Comparison of ENCODE assay signal across 33 mouse cellular contexts in the genomic region with DNA sequence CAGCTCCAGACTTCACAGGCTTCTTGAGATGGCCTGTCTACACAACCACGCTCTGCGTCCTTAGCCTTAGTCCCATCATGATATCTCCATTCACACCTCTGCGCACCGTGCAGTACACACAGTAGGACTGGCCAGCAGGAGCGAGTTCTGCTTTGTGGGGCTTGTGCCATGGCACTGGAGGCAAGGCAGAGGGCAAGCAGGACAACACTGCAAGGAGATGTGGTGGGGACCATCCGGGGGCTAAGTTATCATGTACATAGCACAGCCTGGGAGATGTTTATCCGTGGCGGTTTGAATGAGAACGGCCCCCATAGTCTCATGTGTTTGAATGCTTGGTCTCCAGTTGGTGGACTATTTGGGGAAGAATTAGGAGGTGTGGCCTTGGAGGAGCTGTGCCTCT. TPM values are rescaled to one million over a fixed set of nuclear protein-coding genes. Genes with fewer than 3 reads are reported as not detected.
"Had no signal": no experiment of that assay in that cellular context is flagged by ENCODE, and none has a peak within 500 bp of the region (broad histone marks: within the 10 kb centered on the region; RNA-seq: fewer than 3 reads in every experiment).

No protein-coding gene starts in this region.

- H3K36me3 ChIP-seq: neural tube, embryonic 13.5 days had no signal

- H3K9me3 ChIP-seq: limb, embryonic 10.5 days; limb, embryonic 12.5 days; limb, embryonic 13.5 days; limb, embryonic 15.5 days; liver, embryonic 12.5 days; liver, embryonic 13.5 days; liver, embryonic 15.5 days; lung, embryonic 15.5 days; midbrain, embryonic 10.5 days; midbrain, embryonic 12.5 days; midbrain, embryonic 13.5 days; neural tube, embryonic 12.5 days; neural tube, embryonic 13.5 days had no signal

- ATAC-seq: liver, embryonic 12.5 days; liver, postnatal 0 days; lung, postnatal 0 days; midbrain, embryonic 13.5 days; midbrain, embryonic 16.5 days had no signal

- H3K27ac ChIP-seq: left cerebral cortex, adult 2 months; limb, embryonic 10.5 days; limb, embryonic 12.5 days; limb, embryonic 13.5 days; limb, embryonic 15.5 days; liver, embryonic 12.5 days; liver, embryonic 13.5 days; liver, embryonic 14.5 days; liver, embryonic 15.5 days; lung, embryonic 15.5 days; midbrain, embryonic 10.5 days; midbrain, embryonic 12.5 days; midbrain, embryonic 13.5 days; neural tube, embryonic 12.5 days; neural tube, embryonic 13.5 days had no signal

- H3K9ac ChIP-seq: limb, embryonic 12.5 days; limb, embryonic 13.5 days; limb, embryonic 15.5 days; liver, embryonic 12.5 days; liver, embryonic 13.5 days; liver, embryonic 14.5 days; liver, embryonic 15.5 days; liver, postnatal 0 days; lung, embryonic 14.5 days; lung, embryonic 15.5 days; midbrain, embryonic 12.5 days; midbrain, embryonic 13.5 days; neural tube, embryonic 12.5 days; neural tube, embryonic 13.5 days had no signal

- H3K4me2 ChIP-seq: limb, embryonic 12.5 days; limb, embryonic 13.5 days; limb, embryonic 15.5 days; liver, embryonic 11.5 days; liver, embryonic 12.5 days; liver, embryonic 13.5 days; liver, embryonic 15.5 days; lung, embryonic 14.5 days; lung, embryonic 15.5 days; midbrain, embryonic 12.5 days; midbrain, embryonic 13.5 days; neural tube, embryonic 12.5 days; neural tube, embryonic 13.5 days had no signal

- H3K4me3 ChIP-seq: left cerebral cortex, adult 2 months; limb, embryonic 10.5 days; limb, embryonic 12.5 days; limb, embryonic 13.5 days; limb, embryonic 15.5 days; liver, embryonic 12.5 days; liver, embryonic 13.5 days; liver, embryonic 15.5 days; lung, embryonic 15.5 days; midbrain, embryonic 10.5 days; midbrain, embryonic 12.5 days; midbrain, embryonic 13.5 days; myocyte; neural tube, embryonic 12.5 days; neural tube, embryonic 13.5 days had no signal

- DNase-seq: left cerebral cortex, postnatal 4 days; liver; liver, embryonic 13.5 days; liver, postnatal 0 days; lung, adult 18-20 months; lung, adult 2 months; lung, embryonic 14.5 days; lung, postnatal 10 days; lung, postnatal 14 days; lung, postnatal 36 days; lung, postnatal 4 days; midbrain, embryonic 14.5 days had no signal

- H3K27me3 ChIP-seq: limb, embryonic 12.5 days; limb, embryonic 13.5 days; limb, embryonic 15.5 days; liver, embryonic 12.5 days; liver, embryonic 13.5 days; liver, embryonic 15.5 days; lung, embryonic 15.5 days; midbrain, embryonic 12.5 days; midbrain, embryonic 13.5 days; neural tube, embryonic 12.5 days; neural tube, embryonic 13.5 days had no signal

RNA-seq across cellular contexts. Expression of a gene that starts 15.6 kb away (rescaled TPM):
- total RNA-seq: left cerebral cortex, adult 18-20 months; left cerebral cortex, adult 2 months; left cerebral cortex, postnatal 10 days; left cerebral cortex, postnatal 4 days; megakaryocyte progenitor cell, adult 5-6 weeks had no signal
- polyA plus RNA-seq: myocyte had no signal
